15 mouse cellular contexts compared by ENCODE assay signal in genomic region chr11:55105389-55105788, GRCm38 (mm10). TPM values are rescaled to one million over a fixed set of nuclear protein-coding genes. Genes with fewer than 3 reads are reported as not detected.
"Had no signal": no experiment of that assay in that cellular context is flagged by ENCODE, and none has a peak within 500 bp of the region (broad histone marks: within the 10 kb centered on the region; RNA-seq: fewer than 3 reads in every experiment).

No protein-coding gene starts in this region.

- H3K27me3 ChIP-seq: hindbrain, embryonic 15.5 days; limb, embryonic 15.5 days; midbrain, embryonic 12.5 days; neural tube, embryonic 13.5 days had no signal

- H3K4me2 ChIP-seq: hindbrain, embryonic 15.5 days; limb, embryonic 15.5 days; midbrain, embryonic 12.5 days; neural tube, embryonic 13.5 days had no signal

- H3K9ac ChIP-seq: hindbrain, embryonic 15.5 days; limb, embryonic 15.5 days; midbrain, embryonic 12.5 days; neural tube, embryonic 13.5 days had no signal

- H3K9me3 ChIP-seq: hindbrain, embryonic 15.5 days; limb, embryonic 15.5 days; midbrain, embryonic 12.5 days; neural tube, embryonic 13.5 days had no signal

- H3K4me1 ChIP-seq: hindbrain, embryonic 15.5 days; midbrain, embryonic 12.5 days had no signal

- H3K4me3 ChIP-seq: hindbrain, embryonic 15.5 days; limb, embryonic 15.5 days; midbrain, embryonic 12.5 days; neural tube, embryonic 13.5 days had no signal

- DNase-seq: layer of hippocampus, adult 9-11 months; layer of hippocampus, postnatal 36 days; lung, adult 2 months; lung, postnatal 4 days; right cerebral cortex, postnatal 14 days; thymus, adult 18-20 months; thymus, postnatal 14 days had no signal

- H3K27ac ChIP-seq: hindbrain, embryonic 15.5 days; limb, embryonic 15.5 days; midbrain, embryonic 12.5 days; neural tube, embryonic 13.5 days had no signal

- ATAC-seq: intestine, embryonic 16.5 days; lung, postnatal 0 days; midbrain, embryonic 16.5 days had no signal

RNA-seq across cellular contexts. Expression of gene Ccdc69, which starts 27.5 kb away (rescaled TPM):
- polyA plus RNA-seq: midbrain, embryonic 12.5 days had no signal

RNA-seq across cellular contexts. Expression of gene Slc36a3, which starts 46.1 kb away (rescaled TPM):
- polyA plus RNA-seq: hindbrain, embryonic 15.5 days; intestine, embryonic 16.5 days; limb, embryonic 11.5 days; limb, embryonic 15.5 days; lung, postnatal 0 days; midbrain, embryonic 12.5 days; midbrain, embryonic 16.5 days; neural tube, embryonic 13.5 days had no signal
